Mouse (Mus musculus): ENCODE results near the gene Lrrc45. TPM values are rescaled to one million over a fixed set of nuclear protein-coding genes. Genes with fewer than 3 reads are reported as not detected.

Lrrc45 gene
- polyA plus RNA-seq, 1 experiment from 2014 or later = 30.9 TPM

GRCm38 (mm10) chr11:120695641-120696040, 18.1 kb upstream of the Lrrc45 start:
- H3K9ac ChIP-seq (ENCODE audit: low read length) = peak overlapping the region; percentile 16; the same call in 1 of the 2 replicates
- no peak overlapping the region for H3K4me3 ChIP-seq (ENCODE audit: low read depth, low read length)

DNA sequence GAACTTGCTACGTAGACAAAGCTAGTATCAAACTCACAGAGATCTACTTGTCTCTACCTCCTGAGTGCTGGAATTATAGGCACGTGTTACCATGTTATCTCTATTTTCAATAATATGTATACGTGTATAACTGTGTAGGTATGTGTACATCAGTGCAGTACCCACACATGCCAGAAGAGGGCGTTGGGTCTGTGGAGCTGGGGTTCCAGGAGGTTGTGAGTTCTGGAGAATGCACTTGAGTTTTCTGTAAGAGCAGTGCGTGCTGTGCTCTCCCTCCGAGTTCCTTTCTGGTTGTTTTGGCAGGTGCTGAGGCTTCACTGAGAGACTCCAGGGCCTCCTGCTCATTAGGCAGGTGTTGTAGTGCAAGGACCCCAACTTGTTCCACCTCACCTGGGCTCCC, 17.2 kb upstream of the Lrrc45 start:
- no peak overlapping the region for H3K4me3 ChIP-seq (ENCODE audit: low read depth, low read length)
- H3K9ac ChIP-seq (ENCODE audit: low read length) = no peak overlapping the region
- H3K27ac ChIP-seq (ENCODE audit: low read depth, low read length) = no peak overlapping the region
- ATAC-seq (ENCODE audit: low FRiP score) = no peak
- WGBS = 88% methylated on average over 6 of the region's 6 CpGs
- H3K4me2 ChIP-seq = no peak overlapping the region
- DNase-seq (ENCODE audit: low spot score, missing footprints) = no peak
- no peaks in the 10 kb centered on the region for H3K27me3 ChIP-seq (ENCODE audit: control insufficient read depth, insufficient read depth, low read length)
- H3K9me3 ChIP-seq (ENCODE audit: control insufficient read depth, low read length) = no peaks in the 10 kb centered on the region
- H3K4me1 ChIP-seq (ENCODE audit: control insufficient read depth, insufficient read depth, low read length) = peaks cover 10% of the 10 kb centered on the region; the same call in 1 of the 2 replicates
- H3K36me3 ChIP-seq (ENCODE audit: control insufficient read depth, insufficient read depth, low read length) = 0 out of 2 replicates have a peak, but pooled peaks cover 2% of the 10 kb centered on the region

More at GRCm38 (mm10) chr11:120695641-120696040, 18.1 kb upstream of the Lrrc45 start:
- no peak; the same call in 1 of the 2 replicates for ATAC-seq (ENCODE audit: low FRiP score)
- DNase-seq (ENCODE audit: low spot score, missing footprints) = no peak
- H3K36me3 ChIP-seq (ENCODE audit: control insufficient read depth, insufficient read depth, low read length) = no peaks in the 10 kb centered on the region
- peak overlapping the region; percentile 44 for H3K27ac ChIP-seq (ENCODE audit: low read depth, low read length)
- 56% methylated on average over 12 of the region's 12 CpGs for WGBS
- no peak overlapping the region for H3K4me2 ChIP-seq
- H3K9me3 ChIP-seq (ENCODE audit: control insufficient read depth, low read length) = no peaks in the 10 kb centered on the region
- H3K4me1 ChIP-seq (ENCODE audit: control insufficient read depth, insufficient read depth, low read length) = peaks cover 10% of the 10 kb centered on the region; the same call in 1 of the 2 replicates
- H3K27me3 ChIP-seq (ENCODE audit: control insufficient read depth, insufficient read depth, low read length) = no peaks in the 10 kb centered on the region

- Histone ChIP-seq H3K9ac (ENCODE audit: low read length) (no peak overlapping the region), H3K36me3 (ENCODE audit: control insufficient read depth, insufficient read depth, low read length) (0 out of 2 replicates have a peak, but pooled peaks cover 2% of the 10 kb centered on the region), H3K27me3 (ENCODE audit: control insufficient read depth, insufficient read depth, low read length) (no peaks in the 10 kb centered on the region), H3K9me3 (ENCODE audit: control insufficient read depth, low read length) (no peaks in the 10 kb centered on the region), H3K4me2 (no peak overlapping the region), H3K27ac (ENCODE audit: low read depth, low read length) (no peak overlapping the region), H3K4me1 (ENCODE audit: control insufficient read depth, insufficient read depth, low read length) (peaks cover 10% of the 10 kb centered on the region; the same call in 1 of the 2 replicates), H3K4me3 (ENCODE audit: low read depth, low read length) (no peak overlapping the region)
- 78% methylated on average over 10 of the region's 10 CpGs for WGBS
- no peak for ATAC-seq (ENCODE audit: low FRiP score)
- DNase-seq (ENCODE audit: low spot score, missing footprints) = no peak
These were observed 16.0 kb upstream of the Lrrc45 start for GRCm38 (mm10) chr11:120697741-120698140.

DNA sequence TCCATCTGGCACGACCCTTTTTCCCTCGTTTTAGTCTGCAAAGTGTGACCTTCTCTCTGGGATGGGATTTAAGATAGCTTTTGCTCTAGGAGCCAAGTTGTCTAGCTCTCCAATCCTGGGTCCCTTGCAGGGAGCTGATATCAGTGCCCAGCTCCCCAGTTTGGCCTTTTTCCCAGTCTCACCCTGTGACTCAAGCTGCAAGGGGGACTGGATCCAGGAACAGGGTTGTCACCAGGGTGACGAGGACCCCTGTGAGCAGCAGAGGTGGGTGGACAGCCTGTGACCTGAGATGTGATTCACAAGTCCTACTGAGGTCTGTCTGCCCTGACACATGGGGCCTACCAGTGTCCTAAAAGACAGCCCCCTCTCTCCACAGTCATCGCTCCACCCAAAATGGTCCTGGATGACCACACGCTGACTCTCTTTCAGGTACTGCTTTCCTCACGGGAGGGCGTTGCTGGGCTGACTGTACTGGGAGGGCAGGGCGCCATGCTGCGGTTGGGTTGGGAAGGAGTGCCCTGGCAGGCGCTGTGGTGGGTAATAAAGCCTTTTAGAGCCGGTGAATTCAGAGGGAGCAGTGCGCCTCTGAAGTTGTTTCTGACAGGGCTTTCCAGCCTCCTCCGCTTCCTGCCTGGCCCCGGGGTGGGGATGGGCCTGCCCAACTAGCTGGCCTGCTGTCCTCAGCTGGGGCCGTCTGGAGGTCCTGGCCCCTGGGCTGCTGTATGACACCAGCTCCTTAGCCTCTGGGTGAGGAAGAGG, 9.8 kb upstream of the Lrrc45 start:
- H3K36me3 ChIP-seq (ENCODE audit: control insufficient read depth, insufficient read depth, low read length) = 0 out of 2 replicates have a peak, but pooled peaks cover 2% of the 10 kb centered on the region
- H3K27me3 ChIP-seq (ENCODE audit: control insufficient read depth, insufficient read depth, low read length) = no peaks in the 10 kb centered on the region
- 0 out of 2 replicates have a peak overlapping the region, but pooled peaks have one; percentile 40 for H3K27ac ChIP-seq (ENCODE audit: low read depth, low read length)
- no peaks in the 10 kb centered on the region for H3K9me3 ChIP-seq (ENCODE audit: control insufficient read depth, low read length)
- DNase-seq (ENCODE audit: low spot score, missing footprints) (no peak), ATAC-seq (ENCODE audit: low FRiP score) (no peak)
- peak overlapping the region; percentile 30; the same call in 1 of the 2 replicates for H3K9ac ChIP-seq (ENCODE audit: low read length)
- H3K4me2 ChIP-seq = no peak overlapping the region
- WGBS = 39% methylated on average over 15 of the region's 15 CpGs
- no peak overlapping the region for H3K4me3 ChIP-seq (ENCODE audit: low read depth, low read length)
- H3K4me1 ChIP-seq (ENCODE audit: control insufficient read depth, insufficient read depth, low read length) = peaks cover 36% of the 10 kb centered on the region

DNA sequence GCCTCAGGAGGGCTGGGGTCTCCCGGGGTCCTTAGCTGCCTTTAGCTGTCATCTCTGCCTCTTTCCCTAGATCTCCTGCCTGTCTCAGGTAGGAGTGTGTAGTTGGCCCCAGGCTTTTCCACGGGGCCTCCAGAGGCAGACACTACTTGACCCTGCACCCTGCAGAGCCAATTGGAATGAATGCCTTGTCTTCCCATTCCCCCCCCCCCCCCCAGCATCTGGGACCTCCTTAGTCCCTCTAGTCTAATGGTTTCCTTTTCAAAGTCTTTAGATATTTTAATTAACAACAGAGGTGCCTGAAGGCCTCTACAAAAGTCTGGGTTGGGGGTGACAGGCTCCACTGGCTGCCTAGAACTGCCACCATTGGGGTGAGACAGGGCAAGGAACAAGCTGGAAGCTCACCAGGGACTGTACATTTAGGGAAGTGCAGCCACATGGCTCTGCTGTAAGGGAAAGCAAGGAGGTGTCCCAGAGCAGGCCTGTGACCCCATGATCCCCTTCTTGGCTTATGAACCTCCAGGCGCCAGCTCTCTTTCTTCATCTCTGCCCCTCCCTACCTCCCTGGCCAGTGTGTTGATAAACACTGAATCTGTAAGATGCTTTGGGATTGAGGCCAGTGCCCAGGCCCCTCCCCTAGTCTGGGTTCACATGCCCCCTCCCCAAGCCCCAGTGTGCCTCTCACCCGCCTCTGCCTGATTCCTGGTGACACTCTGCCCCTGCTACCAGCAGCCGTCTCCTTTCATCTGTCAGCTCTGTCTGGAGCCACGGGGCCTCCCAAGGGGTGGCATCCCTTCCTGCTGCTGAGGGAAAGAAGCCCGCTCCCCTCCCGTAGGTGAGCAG, 9.0 kb upstream of the Lrrc45 start:
- H3K9me3 ChIP-seq (ENCODE audit: control insufficient read depth, low read length) = no peaks in the 10 kb centered on the region
- 13% methylated on average over 8 of the region's 8 CpGs for WGBS
- H3K4me3 ChIP-seq (ENCODE audit: low read depth, low read length) = no peak overlapping the region
- H3K9ac ChIP-seq (ENCODE audit: low read length) = peak overlapping the region; percentile 47
- no peak overlapping the region for H3K4me2 ChIP-seq
- peak; percentile 89 for DNase-seq (ENCODE audit: low spot score, missing footprints)
- H3K36me3 ChIP-seq (ENCODE audit: control insufficient read depth, insufficient read depth, low read length) = 0 out of 2 replicates have a peak, but pooled peaks cover 2% of the 10 kb centered on the region
- no peak overlapping the region for H3K27ac ChIP-seq (ENCODE audit: low read depth, low read length)
- H3K4me1 ChIP-seq (ENCODE audit: control insufficient read depth, insufficient read depth, low read length) = peaks cover 36% of the 10 kb centered on the region
- no peak for ATAC-seq (ENCODE audit: low FRiP score)
- no peaks in the 10 kb centered on the region for H3K27me3 ChIP-seq (ENCODE audit: control insufficient read depth, insufficient read depth, low read length)

- DNase-seq (ENCODE audit: low spot score, missing footprints) (no peak), ATAC-seq (ENCODE audit: low FRiP score) (no peak)
- no peak overlapping the region for H3K4me2 ChIP-seq
- H3K36me3 ChIP-seq (ENCODE audit: control insufficient read depth, insufficient read depth, low read length) = no peaks in the 10 kb centered on the region; the same call in 1 of the 2 replicates
- H3K27me3 ChIP-seq (ENCODE audit: control insufficient read depth, insufficient read depth, low read length) = no peaks in the 10 kb centered on the region
- H3K9me3 ChIP-seq (ENCODE audit: control insufficient read depth, low read length) = no peaks in the 10 kb centered on the region
- peaks cover 36% of the 10 kb centered on the region for H3K4me1 ChIP-seq (ENCODE audit: control insufficient read depth, insufficient read depth, low read length)
- H3K4me3 ChIP-seq (ENCODE audit: low read depth, low read length) = no peak overlapping the region
- H3K27ac ChIP-seq (ENCODE audit: low read depth, low read length) = no peak overlapping the region
- 55% methylated on average over 5 of the region's 5 CpGs for WGBS
- no peak overlapping the region for H3K9ac ChIP-seq (ENCODE audit: low read length)
These were observed 7.6 kb upstream of the Lrrc45 start for GRCm38 (mm10) chr11:120706120-120706519.

DNA sequence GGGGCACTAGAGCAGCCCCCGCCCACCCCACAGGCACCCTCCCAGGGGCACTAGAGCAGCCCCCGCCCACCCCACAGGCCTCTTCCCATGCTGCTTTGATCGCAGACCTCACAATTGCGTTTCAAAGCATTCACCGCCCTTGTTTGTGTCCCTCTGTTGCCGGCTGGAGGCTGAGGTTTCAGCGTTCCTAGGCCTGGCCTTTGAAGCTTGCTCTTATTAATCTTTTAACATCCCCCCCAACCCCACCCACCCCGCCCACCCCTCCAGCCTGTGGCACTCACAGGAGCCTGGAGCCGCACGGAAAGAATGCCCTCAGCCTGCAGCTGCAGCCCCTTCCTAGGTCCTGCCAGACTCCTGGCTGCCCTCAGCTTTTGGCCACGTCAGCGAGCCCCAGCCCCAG, 6.5 kb upstream of the Lrrc45 start:
- 5% methylated on average over 12 of the region's 12 CpGs for whole genome bisulfite sequencing
- Histone ChIP-seq H3K4me3 (ENCODE audit: low read depth, low read length) (no peak overlapping the region), H3K27ac (ENCODE audit: low read depth, low read length) (peak overlapping the region; percentile 44; the same call in 1 of the 2 replicates), H3K9ac (ENCODE audit: low read length) (peak overlapping the region; percentile 40), H3K4me2 (no peak overlapping the region), H3K27me3 (ENCODE audit: control insufficient read depth, insufficient read depth, low read length) (no peaks in the 10 kb centered on the region), H3K4me1 (ENCODE audit: control insufficient read depth, insufficient read depth, low read length) (peaks cover 37% of the 10 kb centered on the region), H3K9me3 (ENCODE audit: control insufficient read depth, low read length) (no peaks in the 10 kb centered on the region), H3K36me3 (ENCODE audit: control insufficient read depth, insufficient read depth, low read length) (no peaks in the 10 kb centered on the region; the same call in 1 of the 2 replicates)
- DNase-seq (ENCODE audit: low spot score, missing footprints) (no peak), ATAC-seq (ENCODE audit: low FRiP score) (peak; percentile 54)

DNA sequence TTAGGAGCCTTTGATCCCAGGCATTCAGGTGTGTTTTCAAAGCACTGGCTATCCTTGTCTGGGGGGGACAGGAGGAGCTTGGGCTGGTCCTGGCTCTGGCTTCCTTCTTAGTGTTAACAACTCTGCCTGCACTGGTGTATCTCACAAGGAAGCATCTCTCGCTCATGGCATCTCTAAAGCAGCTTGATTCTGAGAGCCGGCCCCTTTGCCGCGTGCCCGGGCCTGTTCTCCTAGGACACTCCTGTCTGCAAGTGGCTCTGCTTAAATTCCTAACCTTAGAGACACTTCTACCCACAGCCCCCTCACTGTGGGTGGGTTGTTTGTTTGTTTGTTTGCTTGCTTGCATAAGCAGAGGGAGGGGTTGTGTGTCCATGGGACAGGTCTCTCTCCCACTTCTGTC, 5.8 kb upstream of the Lrrc45 start:
- Histone ChIP-seq H3K36me3 (ENCODE audit: control insufficient read depth, insufficient read depth, low read length) (no peaks in the 10 kb centered on the region; the same call in 1 of the 2 replicates), H3K4me2 (no peak overlapping the region), H3K9me3 (ENCODE audit: control insufficient read depth, low read length) (no peaks in the 10 kb centered on the region), H3K4me3 (ENCODE audit: low read depth, low read length) (no peak overlapping the region), H3K27me3 (ENCODE audit: control insufficient read depth, insufficient read depth, low read length) (no peaks in the 10 kb centered on the region), H3K4me1 (ENCODE audit: control insufficient read depth, insufficient read depth, low read length) (peaks cover 44% of the 10 kb centered on the region), H3K9ac (ENCODE audit: low read length) (peak overlapping the region; percentile 40), H3K27ac (ENCODE audit: low read depth, low read length) (no peak overlapping the region)
- DNase-seq (ENCODE audit: low spot score, missing footprints) (no peak), ATAC-seq (ENCODE audit: low FRiP score) (no peak)
- 35% methylated on average over 5 of the region's 5 CpGs for WGBS
